Mouse (Mus musculus) lung, adult 2 months (tissue): ENCODE data around the gene Fbxo44.

Experiments
- CTCF ChIP-seq: fragments of 200-500 bp; IDR thresholded peaks from 2 replicates; pipeline ENCODE4 v1.5.1; 2011; ENCODE audit warnings: mild to moderate bottlenecking, low read length, control low read depth; ENCODE audit not compliant: insufficient read depth
- POLR2A ChIP-seq: fragments of 200-500 bp; IDR thresholded peaks from 2 replicates; pipeline ENCODE4 v1.6.1; 2011; ENCODE audit warnings: low read depth, mild to moderate bottlenecking, control low read depth, low read length, borderline replicate concordance; ENCODE audit errors: extremely low read depth

GRCm38 (mm10) chr4:148131497-148132081 is 28.7 kb downstream of the Fbxo44 start:
- TF ChIP-seq POLR2A (no peak), CTCF (no peak)
